Mouse (Mus musculus): ENCODE measurements around the gene Slc24a4. TPM values are rescaled to one million over a fixed set of nuclear protein-coding genes. Genes with fewer than 3 reads are reported as not detected.

The Slc24a4 gene
- polyA plus RNA-seq (2012; rRNA removed): 1.7 and 1.8 TPM in 2 replicates

DNA sequence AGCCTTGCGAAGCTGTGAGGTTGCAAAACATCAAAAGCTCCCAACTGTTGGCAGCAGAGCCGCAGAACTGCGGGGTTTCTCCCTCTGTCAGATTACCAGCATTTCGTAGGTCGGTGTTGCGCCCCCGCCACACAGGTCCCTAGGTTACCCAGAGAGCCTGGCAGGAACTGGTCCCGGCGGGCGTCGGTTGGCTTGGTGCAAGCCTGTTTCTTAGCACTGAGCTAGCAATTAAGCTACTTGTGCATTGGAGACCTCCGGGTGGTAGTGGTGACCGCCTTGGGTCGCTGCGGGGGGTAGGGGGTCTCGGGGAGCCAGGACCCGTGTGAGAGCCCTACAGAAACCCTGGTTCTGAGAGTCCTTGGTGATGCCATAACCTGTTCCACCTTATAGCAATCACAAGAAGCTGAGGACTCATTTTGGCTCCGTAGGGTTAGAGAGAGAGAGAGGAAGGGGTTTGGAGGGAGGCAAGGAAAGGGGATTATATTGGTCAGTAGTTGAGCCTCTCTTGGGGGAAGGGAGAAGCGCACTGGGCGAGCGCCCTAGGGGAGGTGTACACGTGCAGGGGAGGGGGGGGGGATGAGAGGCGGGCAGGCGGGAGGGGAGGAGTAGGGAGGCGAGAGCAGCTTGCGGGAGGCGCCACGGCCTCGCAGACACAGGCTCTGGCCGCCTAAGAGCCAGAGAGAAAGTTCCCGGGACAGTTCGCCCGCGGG lies at the start of gene Slc24a4:
Gene Slc24a4, plus strand, starts transcription at position 653 of the 710 bp plus-strand sequence.

GRCm38 (mm10) chr12:102282763-102283482 lies 154.4 kb downstream of the Slc24a4 start, which contains the start of gene Rin3:
TSS of gene Rin3 (plus strand) at chr12:102283048.

Other genes with a start within 250 kb of the Slc24a4 start
- 8.3 and 9.0 TPM in 2 replicates for gene Trip11, start 215.5 kb upstream of the Slc24a4 start, polyA plus RNA-seq (2012; rRNA removed)
- 14.2 and 16.0 TPM in 2 replicates for gene Atxn3, start 170.5 kb upstream of the Slc24a4 start, polyA plus RNA-seq (2012; rRNA removed)
- gene Cpsf2, start 152.7 kb upstream of the Slc24a4 start, polyA plus RNA-seq (2012; rRNA removed): 19.8 and 21.3 TPM in 2 replicates
- 1.9 and 3.6 TPM in 2 replicates for gene Rin3, start 154.3 kb downstream of the Slc24a4 start, polyA plus RNA-seq (2012; rRNA removed)